Mouse (Mus musculus) spleen, postnatal 10 days (tissue): ENCODE results near the gene Cenpa.

Source experiments
- DNase-seq, 2 experiments: peaks; one replicate each; pipeline ENCODE4 v3.0.0; 2021 to 2022; ENCODE audit warnings: low spot score in 2 of 2

Cenpa gene

DNA sequence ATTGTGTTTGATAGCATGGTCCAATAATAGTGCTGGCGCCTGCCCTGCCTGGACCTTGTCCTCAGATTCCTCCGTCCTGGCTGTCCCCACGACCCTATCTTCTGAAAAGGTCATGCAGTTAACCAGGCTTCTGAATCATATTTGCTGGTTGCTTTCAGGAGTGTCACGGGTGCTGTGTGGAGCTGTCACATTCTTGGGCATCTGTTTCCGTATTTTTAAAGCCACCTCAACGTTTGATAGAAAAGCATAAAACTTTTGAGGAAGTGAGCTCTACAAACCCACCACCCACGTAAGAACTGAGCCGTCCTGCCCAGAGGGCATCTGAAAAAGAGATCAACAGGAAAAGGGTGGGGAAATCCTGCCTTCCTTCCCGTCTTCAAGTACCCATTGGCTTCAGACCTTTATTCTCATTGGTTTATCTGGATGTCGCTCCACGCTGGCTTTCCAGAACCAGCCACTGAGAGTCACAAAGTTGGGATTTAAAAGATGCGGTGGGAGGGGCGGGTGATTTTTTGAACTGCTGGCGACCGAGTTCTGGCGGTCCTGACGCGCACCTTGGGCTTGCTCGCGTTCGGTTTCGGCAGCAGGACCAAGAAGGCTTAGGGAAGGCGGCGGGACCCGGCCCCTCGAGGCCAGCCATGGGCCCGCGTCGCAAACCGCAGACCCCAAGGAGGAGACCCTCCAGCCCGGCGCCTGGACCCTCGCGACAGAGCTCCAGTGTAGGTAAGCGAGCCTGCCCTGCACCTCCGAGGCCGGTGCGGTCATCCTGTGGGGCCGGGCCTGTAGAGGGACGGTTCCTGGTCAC lies at the start of gene Cenpa:
Gene Cenpa (plus strand): TSS at position 387 of the 805 bp plus-strand sequence.
- DNase-seq: peak; percentile 84 to 91

DNA sequence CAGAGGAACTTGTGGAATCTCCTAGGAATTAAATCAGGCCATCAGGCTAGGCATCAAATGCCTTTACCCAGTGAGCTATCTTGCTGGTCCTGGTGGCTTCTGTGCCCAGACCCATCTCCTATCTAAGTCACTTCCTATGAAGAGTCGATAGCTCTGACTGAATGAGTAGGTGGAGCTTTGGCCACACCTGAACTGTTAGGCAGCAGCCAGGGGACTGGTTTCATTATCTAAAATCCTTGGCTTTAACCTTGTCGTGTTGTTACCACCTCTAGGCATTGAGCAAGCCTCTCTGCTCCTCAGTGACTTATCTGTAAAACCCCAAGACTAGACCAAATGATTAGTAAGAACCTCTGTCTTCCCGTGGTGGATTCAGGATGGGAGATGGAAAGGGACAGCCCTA lies 49.2 kb upstream of the Cenpa start:
- no peak for DNase-seq

DNA sequence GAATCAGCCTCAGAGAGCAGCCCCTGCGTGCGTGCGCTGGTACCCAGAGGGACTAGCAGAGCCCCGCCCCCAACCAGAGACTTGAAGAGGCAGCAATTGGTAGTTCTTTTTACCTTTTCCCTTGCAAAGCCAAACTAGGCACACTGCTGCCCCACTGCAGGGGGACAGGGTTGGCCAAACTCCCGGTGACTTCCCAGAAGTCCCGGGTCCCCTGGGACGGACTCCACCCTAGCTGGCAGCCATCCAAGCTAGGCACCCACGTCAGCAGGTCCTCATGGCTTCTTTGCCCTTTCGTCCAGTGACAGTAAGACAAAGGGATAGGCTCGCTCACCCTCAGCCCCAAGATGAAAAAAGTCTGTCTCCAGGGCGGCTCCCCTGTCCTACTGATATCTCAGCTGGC lies 48.7 kb upstream of the Cenpa start:
- no peak for DNase-seq

GRCm38 (mm10) chr5:30618376-30619003 lies 48.1 kb upstream of the Cenpa start:
- DNase-seq: no peak

- no peak for DNase-seq
Measured at GRCm38 (mm10) chr5:30619211-30619610, 47.4 kb upstream of the Cenpa start.

DNA sequence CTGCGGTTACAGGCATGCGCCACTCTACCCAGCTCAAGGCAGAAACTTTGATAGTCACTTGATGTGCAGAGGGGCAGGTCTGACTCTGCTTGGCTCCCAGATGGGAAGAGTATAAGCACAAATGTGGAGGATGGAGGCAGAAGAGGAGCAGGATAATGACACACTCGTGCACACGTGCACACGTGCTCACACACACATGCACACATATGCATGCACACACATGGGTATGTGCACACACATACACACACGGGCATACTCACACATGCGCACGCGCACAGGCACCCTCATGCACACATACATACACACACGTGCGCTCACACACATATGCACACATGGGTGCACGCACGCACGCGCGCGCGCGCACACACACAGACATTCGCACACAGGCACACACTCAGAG lies 46.0 kb upstream of the Cenpa start:
- no peak for DNase-seq

DNA sequence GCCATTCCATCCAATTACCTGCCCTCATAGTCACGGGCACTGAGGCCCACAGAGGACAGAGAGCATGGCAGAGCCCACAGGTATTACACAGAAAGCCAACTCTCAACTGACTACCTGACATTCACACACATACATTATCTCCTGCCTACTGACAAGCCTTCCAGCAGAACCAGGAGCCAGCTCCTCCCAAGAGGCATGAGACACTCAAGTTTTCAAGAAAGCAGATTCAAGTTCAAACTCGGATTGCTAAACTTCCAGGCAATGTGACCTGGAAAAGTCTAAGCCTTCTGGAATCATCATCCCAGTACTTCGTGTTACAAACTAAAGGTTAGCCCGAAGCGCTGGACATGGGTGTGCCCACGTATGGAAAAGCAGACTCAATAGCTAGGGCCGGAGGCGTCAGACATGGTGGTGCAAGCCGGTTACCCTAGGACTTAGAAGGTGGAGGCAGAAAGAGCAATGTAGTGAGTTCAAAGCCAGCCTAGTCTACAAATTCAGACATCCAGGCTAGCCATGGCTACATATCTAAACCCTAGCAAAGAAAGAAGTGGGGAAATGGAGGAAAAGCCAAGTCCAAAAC lies 45.3 kb upstream of the Cenpa start:
- DNase-seq: no peak

DNA sequence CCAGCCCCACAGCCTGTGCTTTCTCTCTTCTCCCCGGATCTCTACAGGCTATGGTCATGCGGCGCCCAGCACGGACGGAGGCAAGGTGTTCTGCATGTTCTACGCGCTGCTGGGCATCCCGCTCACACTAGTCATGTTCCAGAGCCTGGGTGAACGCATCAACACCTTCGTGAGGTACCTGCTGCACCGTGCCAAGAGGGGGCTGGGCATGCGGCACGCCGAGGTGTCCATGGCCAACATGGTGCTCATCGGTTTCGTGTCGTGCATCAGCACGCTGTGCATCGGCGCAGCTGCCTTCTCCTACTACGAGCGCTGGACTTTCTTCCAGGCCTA lies 44.8 kb upstream of the Cenpa start:
- DNase-seq: no peak

GRCm38 (mm10) chr5:30622177-30622840 lies 44.3 kb upstream of the Cenpa start:
- DNase-seq: peak; percentile 20 to 49

DNA sequence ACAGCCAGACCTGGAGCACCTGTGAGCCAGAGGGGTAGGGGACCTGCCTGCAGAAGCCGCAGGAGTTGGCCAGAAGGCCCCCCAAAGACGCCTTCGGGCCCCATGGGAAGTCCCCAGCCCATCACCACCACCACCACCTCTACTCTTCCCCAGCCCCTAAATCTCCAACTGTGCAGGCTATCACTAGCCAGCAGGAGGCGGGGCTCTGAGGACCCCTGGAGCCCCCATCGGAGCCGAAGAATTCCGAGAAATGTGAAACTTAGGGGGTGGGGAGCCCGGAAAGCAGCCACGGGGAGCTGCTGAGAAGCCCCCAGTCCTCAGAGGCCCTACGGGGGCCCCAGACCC lies 43.8 kb upstream of the Cenpa start:
- no peak for DNase-seq

DNA sequence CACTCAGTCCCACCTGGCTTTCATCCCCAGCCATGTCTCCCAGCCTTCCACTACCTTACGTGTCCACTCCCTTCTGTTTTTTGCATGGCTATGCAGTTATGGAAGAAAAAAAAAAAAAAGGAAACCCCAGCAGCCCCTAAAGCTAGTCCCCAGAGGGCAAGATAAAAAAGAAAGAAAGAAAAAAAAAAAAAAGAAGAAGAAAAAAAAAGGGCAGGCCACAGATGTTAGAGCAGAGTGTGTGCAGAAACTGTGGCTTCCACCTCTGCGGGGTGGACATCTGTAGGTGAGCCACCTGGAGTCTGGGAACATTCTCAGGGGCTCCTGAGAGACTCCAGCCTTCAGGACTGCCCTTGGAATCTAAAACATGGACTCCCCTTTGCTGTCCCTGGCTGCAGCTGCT lies 43.2 kb upstream of the Cenpa start:
- no peak for DNase-seq

DNA sequence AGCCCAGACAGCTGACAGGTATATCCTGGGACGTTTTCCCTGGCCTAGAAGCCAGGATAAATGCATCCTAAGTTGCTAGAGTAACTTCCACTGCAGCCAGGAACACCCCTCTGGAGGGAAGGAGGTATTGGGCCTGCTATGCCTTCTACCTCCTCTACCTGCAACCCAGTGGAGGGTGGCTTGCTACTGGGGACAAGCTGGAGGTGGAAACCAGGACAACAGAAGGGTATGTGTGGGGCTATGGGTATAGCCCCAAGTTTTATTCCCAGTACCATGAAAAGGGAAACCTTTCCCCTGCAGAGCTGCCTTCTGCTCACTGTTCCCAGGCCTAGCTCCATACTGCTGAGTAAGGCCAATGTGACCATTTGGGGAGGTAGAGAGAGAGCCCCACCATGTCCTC lies 42.3 kb upstream of the Cenpa start:
- no peak for DNase-seq

GRCm38 (mm10) chr5:30624908-30625307 lies 41.7 kb upstream of the Cenpa start:
- no peak for DNase-seq

GRCm38 (mm10) chr5:30625379-30625778 lies 41.2 kb upstream of the Cenpa start:
- DNase-seq: no peak

DNA sequence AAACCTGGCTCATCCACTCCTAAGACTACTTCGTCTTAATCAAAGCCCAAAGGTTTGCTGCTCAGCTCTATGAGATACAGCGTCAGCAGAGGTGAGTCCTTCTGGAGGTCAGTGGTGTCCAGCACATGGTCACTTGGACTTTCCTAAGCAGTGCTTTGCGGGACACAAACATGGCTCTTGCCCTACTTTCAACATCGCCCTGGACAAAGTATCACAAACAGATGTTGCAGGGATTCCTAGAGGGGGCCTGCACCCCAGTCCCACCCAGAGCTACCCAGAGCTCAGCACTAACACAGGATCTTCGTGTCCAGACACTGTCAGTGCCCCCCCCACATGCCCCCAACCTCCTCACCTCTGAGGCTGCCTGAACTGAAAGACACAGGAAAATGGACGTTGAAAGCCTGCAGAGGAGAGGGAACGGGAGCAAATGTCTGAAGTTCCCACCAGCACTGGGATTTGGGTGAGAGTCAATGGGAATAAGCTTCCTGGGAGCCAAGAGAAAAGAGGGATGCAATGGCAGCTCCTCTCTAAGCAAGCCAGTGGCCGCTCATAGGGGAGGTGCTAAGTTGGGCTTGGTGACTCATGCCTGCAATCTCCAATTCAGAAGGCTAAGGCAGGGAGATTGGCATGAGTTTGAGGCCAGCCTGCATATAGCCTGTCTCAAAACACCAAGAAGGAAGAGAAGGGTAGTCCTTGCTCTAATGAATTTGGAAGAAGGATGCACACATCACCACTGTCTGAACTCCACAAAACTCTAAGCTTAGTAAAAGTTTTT lies 40.1 kb upstream of the Cenpa start:
- DNase-seq: no peak

DNA sequence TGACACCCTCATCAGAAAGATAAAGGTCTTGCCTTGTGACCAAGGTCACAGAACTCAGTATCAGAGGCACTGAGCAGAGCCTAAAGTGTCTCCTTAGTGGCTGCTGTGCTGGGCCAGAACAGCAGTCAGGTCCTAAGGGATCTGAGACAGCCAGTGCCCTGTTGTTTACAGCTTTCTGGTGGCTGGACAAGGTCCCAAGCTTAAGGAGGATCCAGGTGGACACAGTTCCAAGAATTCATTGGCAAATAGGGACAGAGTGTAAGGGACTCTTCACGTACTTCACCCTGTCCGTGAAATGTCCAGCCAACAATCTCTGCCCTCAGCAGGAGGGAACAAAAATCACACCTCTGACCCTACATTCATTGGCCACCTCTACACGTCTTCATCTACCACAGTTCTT lies 38.1 kb upstream of the Cenpa start:
- no peak for DNase-seq

- DNase-seq: no peak
Measured at GRCm38 (mm10) chr5:30630401-30630800, 36.2 kb upstream of the Cenpa start.

DNA sequence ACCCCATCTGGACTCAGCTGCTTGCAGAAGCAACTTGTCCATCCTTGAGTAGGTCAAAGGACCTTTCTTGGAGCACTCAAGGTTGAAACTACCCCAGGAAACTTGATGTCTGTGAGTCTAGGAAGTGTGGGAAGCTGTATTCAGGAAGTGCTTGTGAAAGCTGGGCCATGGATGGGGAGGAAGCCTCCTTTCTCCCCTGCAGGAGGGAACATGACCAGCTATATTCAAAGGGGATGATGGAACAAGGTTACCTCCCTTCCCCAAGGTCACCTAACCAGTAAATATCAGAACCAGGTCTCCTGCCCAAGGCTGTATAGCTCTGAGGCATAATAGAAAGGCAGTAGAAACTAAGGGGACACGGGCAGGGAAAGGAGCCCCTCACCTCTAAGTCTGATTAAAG lies 34.4 kb upstream of the Cenpa start:
- DNase-seq: no peak

DNA sequence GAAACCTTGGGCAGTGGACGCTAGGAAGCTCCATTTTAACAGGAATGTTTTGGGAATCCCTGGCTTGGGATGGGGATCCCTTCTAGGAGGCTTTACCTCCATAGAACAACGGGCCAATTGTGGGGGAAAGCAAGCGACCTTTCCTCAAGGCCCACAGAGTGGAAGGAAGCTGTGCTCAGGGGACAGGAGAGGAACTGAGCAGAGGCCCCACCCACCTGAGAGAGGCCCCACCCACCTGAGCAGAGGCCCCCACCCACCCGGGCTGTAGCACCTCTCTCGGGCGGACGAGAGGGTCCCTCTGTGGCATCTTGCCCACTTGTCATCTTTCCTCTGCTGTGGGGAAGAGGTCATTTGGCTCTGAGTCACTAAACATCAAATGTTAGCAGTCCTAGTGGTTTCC lies 29.6 kb upstream of the Cenpa start:
- no peak for DNase-seq

DNA sequence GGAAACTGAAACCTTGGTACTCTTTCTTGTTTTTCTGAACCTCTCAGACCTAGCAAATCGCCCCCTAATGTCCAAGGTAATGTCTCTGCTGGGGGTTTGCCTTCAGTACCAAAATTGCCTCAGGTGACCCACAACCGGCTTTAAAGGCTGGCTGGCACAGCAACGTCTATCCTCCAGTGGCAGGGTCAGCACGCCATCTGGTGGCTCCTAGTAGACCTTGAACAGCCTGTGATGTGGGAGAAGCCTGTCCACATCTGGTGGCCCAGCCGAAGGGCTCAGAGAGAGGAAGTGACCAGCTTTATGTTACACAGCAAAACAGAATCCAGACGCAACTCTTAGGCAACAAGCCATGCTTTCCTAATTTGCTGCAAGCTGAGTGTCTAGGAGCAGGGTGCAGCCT lies 28.5 kb upstream of the Cenpa start:
- peak; percentile 54 to 83 for DNase-seq

- no peak for DNase-seq
Measured at GRCm38 (mm10) chr5:30643477-30644179, 22.9 kb upstream of the Cenpa start.
